Mouse (Mus musculus) thymus, adult 2 months (tissue): ENCODE data around the gene Cachd1. TPM values are rescaled to one million over a fixed set of nuclear protein-coding genes. Genes with fewer than 3 reads are reported as not detected.

ENCODE experiments used
- DNase-seq: peaks from one replicate; pipeline ENCODE4 v3.0.0; 2021
- H3K27ac ChIP-seq: fragments of 200-500 bp; 2 replicates; pipeline ENCODE4 v1.5.1; 2012; ENCODE audit warnings: low read length, control low read depth; ENCODE audit not compliant: control insufficient read depth, insufficient read depth
- H3K27me3 ChIP-seq: fragments of 200-500 bp; 2 replicates; pipeline ENCODE4 v1.6.1; 2012; ENCODE audit warnings: mild to moderate bottlenecking, low read length, moderate library complexity, mixed read lengths; ENCODE audit not compliant: control insufficient read depth, insufficient read depth
- H3K36me3 ChIP-seq: fragments of 200-500 bp; 2 replicates; pipeline ENCODE4 v1.6.1; 2012; ENCODE audit warnings: mild to moderate bottlenecking, low read length, moderate library complexity; ENCODE audit not compliant: control insufficient read depth, insufficient read depth
- H3K4me1 ChIP-seq: fragments of 200-500 bp; replicated peaks from 2 replicates; pipeline ENCODE4 v1.6.1; 2012; ENCODE audit warnings: low read length; ENCODE audit not compliant: control insufficient read depth, insufficient read depth
- H3K4me3 ChIP-seq: fragments of 200-500 bp; 2 replicates; pipeline ENCODE4 v1.5.1; 2012; ENCODE audit warnings: mild to moderate bottlenecking, low read length, control low read depth, moderate library complexity; ENCODE audit not compliant: control insufficient read depth, insufficient read depth
- CTCF ChIP-seq: fragments of 200-500 bp; IDR thresholded peaks from 2 replicates; pipeline ENCODE4 v1.5.1; 2012; ENCODE audit warnings: mild to moderate bottlenecking, control low read depth, low read length, moderate library complexity, borderline replicate concordance; ENCODE audit not compliant: control insufficient read depth, poor library complexity, insufficient read depth; ENCODE audit errors: extremely low read depth
- POLR2A ChIP-seq: fragments of 200-500 bp; IDR thresholded peaks from 2 replicates; pipeline ENCODE4 v1.6.1; 2012; ENCODE audit warnings: mild to moderate bottlenecking, low read length, control low read depth, moderate library complexity; ENCODE audit not compliant: control insufficient read depth, poor library complexity, insufficient read depth; ENCODE audit errors: extremely low read depth
- WGBS: fragments of 180-500 bp; shearing (Covaris S2); methylation state at CpG from one replicate; pipeline ENCODE4 v1.1.7; 2018; 5-methylcytosine and 5-hydroxymethylcytosine counted together
- polyA plus RNA-seq: library from polyadenylated mRNA; depleted of rRNA; stranded (reverse); fragments of >200 nt; gene quantifications from 2 replicates; pipeline ENCODE4 v1.2.3, GENCODE M21; 2012; rRNA removed

The Cachd1 gene
- polyA plus RNA-seq, 1 experiment = 15.9 TPM

DNA sequence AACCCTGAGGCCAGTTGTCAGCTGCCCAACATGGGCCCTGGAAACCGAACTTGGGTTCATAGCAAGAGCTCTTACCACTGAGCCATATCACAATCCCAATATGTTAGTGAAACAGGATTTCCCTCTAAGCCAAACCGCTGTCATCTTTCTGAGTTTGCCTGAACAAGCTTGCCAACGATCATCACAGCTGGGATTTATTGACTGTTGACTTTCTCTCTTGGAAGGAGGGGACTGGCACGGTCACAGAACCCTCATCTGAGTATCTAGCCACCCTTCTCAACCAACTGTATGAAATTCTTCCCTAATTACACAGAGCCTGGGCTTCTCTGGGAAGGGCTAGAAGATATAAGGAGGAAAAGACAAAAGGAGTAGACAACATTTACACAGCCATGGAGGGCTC lies 270.1 kb downstream of the Cachd1 start:
- no peaks in the 10 kb centered on the region for H3K36me3 ChIP-seq
- WGBS = 83% methylated on average over 4 of the region's 4 CpGs
- H3K27ac ChIP-seq = no peak overlapping the region
- no peak for TF ChIP-seq CTCF
- H3K4me3 ChIP-seq = no peak overlapping the region
- DNase-seq = no peak
- no peaks in the 10 kb centered on the region for H3K27me3 ChIP-seq
- no peaks in the 10 kb centered on the region for H3K4me1 ChIP-seq

DNA sequence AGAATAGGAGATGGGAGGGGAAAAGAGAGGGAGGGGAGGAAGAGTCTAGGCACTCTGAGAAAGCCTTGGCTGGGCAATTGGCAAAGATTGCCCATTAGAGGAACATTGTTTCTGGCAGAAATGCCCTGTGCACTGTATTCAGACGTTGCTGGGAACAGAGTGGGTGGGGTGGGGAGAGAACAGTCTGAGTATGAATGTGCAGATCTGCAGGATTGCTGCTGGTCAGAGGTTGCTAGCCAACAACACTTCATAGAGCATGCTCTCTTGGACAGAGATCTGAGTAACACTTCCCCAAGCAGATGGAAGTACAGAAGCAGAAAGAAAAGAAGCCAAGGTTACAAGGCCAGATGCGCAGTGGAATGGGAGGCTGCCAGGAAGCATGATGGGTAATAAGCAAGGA lies 285.7 kb downstream of the Cachd1 start:
- no peaks in the 10 kb centered on the region for H3K36me3 ChIP-seq
- no peak overlapping the region for H3K4me3 ChIP-seq
- H3K4me1 ChIP-seq = 0 out of 2 replicates have a peak, but pooled peaks cover 2% of the 10 kb centered on the region
- 59% methylated on average over 2 of the region's 2 CpGs for WGBS
- DNase-seq = no peak
- H3K27ac ChIP-seq = no peak overlapping the region
- H3K27me3 ChIP-seq = no peaks in the 10 kb centered on the region
- no peak for TF ChIP-seq POLR2A

DNA sequence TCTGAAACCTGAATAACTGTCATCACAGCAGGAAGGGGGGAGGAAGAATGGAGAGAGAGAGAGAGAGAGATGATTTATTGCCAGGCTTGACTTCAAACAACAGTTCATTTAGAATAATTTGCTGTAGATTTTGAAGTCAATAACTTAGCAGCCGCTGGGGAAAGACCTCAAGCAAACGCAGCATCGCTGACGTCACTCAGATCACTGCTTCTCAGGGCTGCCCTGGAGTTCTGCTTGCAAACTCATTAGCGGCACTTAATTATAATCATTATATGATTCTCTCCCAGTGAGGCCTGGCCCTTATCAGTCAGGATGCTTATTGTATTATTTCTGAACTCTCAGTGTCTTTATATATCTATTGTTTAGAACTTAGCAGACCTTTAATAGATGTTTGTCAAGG lies 289.9 kb downstream of the Cachd1 start:
- Histone ChIP-seq H3K4me1 (peaks cover 9% of the 10 kb centered on the region), H3K36me3 (no peaks in the 10 kb centered on the region), H3K27me3 (no peaks in the 10 kb centered on the region), H3K4me3 (no peak overlapping the region), H3K27ac (no peak overlapping the region)
- TF ChIP-seq POLR2A = no peak
- 77% methylated on average over 5 of the region's 5 CpGs for WGBS
- DNase-seq = no peak

GRCm38 (mm10) chr4:101068786-101069153 lies 292.3 kb downstream of the Cachd1 start, which contains the start of gene Raver2:
TSS of gene Raver2 (plus strand) at chr4:101068983.
- peak; percentile 58 for DNase-seq
- WGBS = 10% methylated on average over 24 of the region's 54 CpGs

GRCm38 (mm10) chr4:101069154-101069971 lies 292.9 kb downstream of the Cachd1 start:
- 3% methylated on average over 55 of the region's 55 CpGs for WGBS
- no peaks in the 10 kb centered on the region for H3K27me3 ChIP-seq
- DNase-seq = peak; percentile 24
- no peak for TF ChIP-seq POLR2A
- TF ChIP-seq CTCF = no peak
- H3K36me3 ChIP-seq = no peaks in the 10 kb centered on the region
- H3K27ac ChIP-seq = no peak overlapping the region
- H3K4me1 ChIP-seq = peaks cover 7% of the 10 kb centered on the region
- peak overlapping the region; percentile 53 for H3K4me3 ChIP-seq

More at GRCm38 (mm10) chr4:101068786-101069153, 292.3 kb downstream of the Cachd1 start, which contains the start of gene Raver2:
- Histone ChIP-seq H3K27ac (no peak within 1 kb of the TSS), H3K36me3 (no peaks in the 10 kb centered on the region), H3K4me3 (peak within 1 kb of the TSS; percentile 53), H3K27me3 (no peaks in the 10 kb centered on the region), H3K4me1 (peaks cover 7% of the 10 kb centered on the region)
- TF ChIP-seq CTCF (peak; percentile 67; the same call in 1 of the 2 replicates), POLR2A (no peak)

DNA sequence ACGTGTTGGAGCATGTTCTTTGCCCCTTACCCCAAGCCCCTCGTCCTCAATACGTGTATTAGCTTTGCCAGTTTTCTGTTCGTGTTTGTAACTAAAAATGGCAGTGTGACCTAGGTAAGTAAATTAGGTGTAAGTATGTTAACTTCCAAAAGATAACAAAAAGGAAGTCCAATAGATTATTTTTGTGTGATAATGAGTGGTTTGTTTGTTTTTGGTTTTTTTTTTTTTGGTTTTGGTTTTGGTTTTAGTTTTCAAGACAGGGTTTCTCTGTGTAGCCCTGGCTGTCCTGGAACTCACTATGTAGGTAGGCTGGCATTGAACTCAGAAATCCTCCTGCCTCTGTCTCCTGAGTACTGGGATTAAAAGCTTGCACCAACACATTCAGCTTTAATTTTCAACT lies 295.1 kb downstream of the Cachd1 start:
- WGBS = 81% methylated on average over 4 of the region's 4 CpGs

DNA sequence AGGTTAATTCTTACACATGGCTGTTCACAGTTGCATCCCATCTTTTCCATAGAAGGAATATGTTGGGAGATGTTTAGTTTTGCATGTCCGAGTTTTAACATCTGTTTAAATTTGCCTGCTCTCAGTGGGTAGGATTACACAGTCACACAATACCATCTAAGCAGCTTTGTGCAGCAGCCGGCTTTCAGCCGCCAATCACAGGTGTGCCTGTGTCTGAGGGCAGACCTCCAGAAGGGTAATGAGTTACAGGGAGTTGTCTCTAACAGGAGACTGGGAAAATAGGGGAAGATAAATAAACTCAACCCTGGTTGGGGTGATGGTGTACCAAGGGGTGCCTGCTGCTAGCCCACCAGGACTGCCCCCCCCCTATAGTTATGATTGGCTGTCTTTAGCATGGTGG lies 299.9 kb downstream of the Cachd1 start:
- no peak overlapping the region for H3K4me3 ChIP-seq
- no peaks in the 10 kb centered on the region for H3K4me1 ChIP-seq
- H3K27ac ChIP-seq = no peak overlapping the region
- no peaks in the 10 kb centered on the region for H3K36me3 ChIP-seq
- no peak for DNase-seq
- TF ChIP-seq CTCF (no peak), POLR2A (no peak)
- no peaks in the 10 kb centered on the region for H3K27me3 ChIP-seq
- 91% methylated on average over 3 of the region's 3 CpGs for WGBS

More for the DNA sequence above, 295.1 kb downstream of the Cachd1 start:
- no peak for DNase-seq
- Histone ChIP-seq H3K27ac (no peak overlapping the region), H3K27me3 (no peaks in the 10 kb centered on the region), H3K4me3 (no peak overlapping the region), H3K4me1 (peaks cover 7% of the 10 kb centered on the region), H3K36me3 (no peaks in the 10 kb centered on the region)
- TF ChIP-seq POLR2A (no peak), CTCF (no peak)

Other genes starting within 250 kb of the Cachd1 start
- gene Gm10577, start 244.0 kb downstream of the Cachd1 start, polyA plus RNA-seq = not detected in 2 replicates